Mouse (Mus musculus) erythroblast, embryonic 14.5 days (primary cell): ENCODE measurements around the gene Gm5737. TPM values are rescaled to one million over a fixed set of nuclear protein-coding genes. Genes with fewer than 3 reads are reported as not detected.
A peak's percentile ranks its signal among the peaks of the same experiment; 100 is the strongest.

Experiments used
- H3K27me3 ChIP-seq: 2 replicates; pipeline ENCODE4 v1.6.1; 2012; ENCODE audit warnings: inconsistent platforms; ENCODE audit not compliant: control insufficient read depth
- H3K36me3 ChIP-seq: 2 replicates; pipeline ENCODE4 v1.6.1; 2012; ENCODE audit warnings: mild to moderate bottlenecking, inconsistent platforms; ENCODE audit not compliant: control insufficient read depth
- H3K4me1 ChIP-seq: 2 replicates; pipeline ENCODE4 v1.6.1; 2012; ENCODE audit warnings: inconsistent platforms; ENCODE audit not compliant: control insufficient read depth
- H3K4me3 ChIP-seq: replicated peaks from 2 replicates; pipeline ENCODE3; 2012; ENCODE audit warnings: moderate library complexity, mild to moderate bottlenecking, inconsistent platforms
- H3K9me3 ChIP-seq: 2 replicates; pipeline ENCODE4 v1.6.1; 2012; ENCODE audit warnings: low read length, inconsistent platforms, mixed read lengths; ENCODE audit not compliant: control insufficient read depth
- GATA1 ChIP-seq: IDR thresholded peaks from 2 replicates; pipeline ENCODE4 v1.6.1; 2012; ENCODE audit warnings: low read length, inconsistent platforms, mixed read lengths
- TAL1 ChIP-seq: IDR thresholded peaks from 3 replicates; pipeline ENCODE4 v1.6.1; 2012; ENCODE audit warnings: low read length, inconsistent platforms, mixed read lengths
- polyA plus RNA-seq: library from polyadenylated mRNA; stranded (reverse); fragments of >175 nt; gene quantifications from 2 replicates; pipeline ENCODE4 v1.2.3, GENCODE M21; 2012

Gene Gm5737
- polyA plus RNA-seq, 1 experiment: not detected

- Histone ChIP-seq H3K27me3 (peaks cover 8% of the 10 kb centered on the region), H3K9me3 (no peaks in the 10 kb centered on the region), H3K4me1 (no peaks in the 10 kb centered on the region), H3K4me3 (no peak overlapping the region), H3K36me3 (no peaks in the 10 kb centered on the region)
- no peak for TF ChIP-seq TAL1
- TF ChIP-seq GATA1: no peak
These were observed 11.1 kb downstream of the Gm5737 start for GRCm38 (mm10) chr7:120823248-120823647.

- peaks cover under 1% of the 10 kb centered on the region; the same call in 1 of the 2 replicates for H3K4me1 ChIP-seq
- no peaks in the 10 kb centered on the region for H3K36me3 ChIP-seq
- no peaks in the 10 kb centered on the region for H3K9me3 ChIP-seq
- no peak overlapping the region for H3K4me3 ChIP-seq
- TF ChIP-seq TAL1 (no peak), GATA1 (no peak)
- H3K27me3 ChIP-seq: peaks cover 26% of the 10 kb centered on the region
These were observed 12.9 kb downstream of the Gm5737 start for GRCm38 (mm10) chr7:120825097-120825496.

- no peak for TF ChIP-seq GATA1
- TF ChIP-seq TAL1: no peak
- H3K4me3 ChIP-seq: no peak overlapping the region
- H3K9me3 ChIP-seq: no peaks in the 10 kb centered on the region; the same call in 1 of the 2 replicates
- H3K4me1 ChIP-seq: peaks cover 13% of the 10 kb centered on the region
- H3K27me3 ChIP-seq: peaks cover 39% of the 10 kb centered on the region
- H3K36me3 ChIP-seq: no peaks in the 10 kb centered on the region
These were observed 14.2 kb downstream of the Gm5737 start for GRCm38 (mm10) chr7:120826408-120826807.

DNA sequence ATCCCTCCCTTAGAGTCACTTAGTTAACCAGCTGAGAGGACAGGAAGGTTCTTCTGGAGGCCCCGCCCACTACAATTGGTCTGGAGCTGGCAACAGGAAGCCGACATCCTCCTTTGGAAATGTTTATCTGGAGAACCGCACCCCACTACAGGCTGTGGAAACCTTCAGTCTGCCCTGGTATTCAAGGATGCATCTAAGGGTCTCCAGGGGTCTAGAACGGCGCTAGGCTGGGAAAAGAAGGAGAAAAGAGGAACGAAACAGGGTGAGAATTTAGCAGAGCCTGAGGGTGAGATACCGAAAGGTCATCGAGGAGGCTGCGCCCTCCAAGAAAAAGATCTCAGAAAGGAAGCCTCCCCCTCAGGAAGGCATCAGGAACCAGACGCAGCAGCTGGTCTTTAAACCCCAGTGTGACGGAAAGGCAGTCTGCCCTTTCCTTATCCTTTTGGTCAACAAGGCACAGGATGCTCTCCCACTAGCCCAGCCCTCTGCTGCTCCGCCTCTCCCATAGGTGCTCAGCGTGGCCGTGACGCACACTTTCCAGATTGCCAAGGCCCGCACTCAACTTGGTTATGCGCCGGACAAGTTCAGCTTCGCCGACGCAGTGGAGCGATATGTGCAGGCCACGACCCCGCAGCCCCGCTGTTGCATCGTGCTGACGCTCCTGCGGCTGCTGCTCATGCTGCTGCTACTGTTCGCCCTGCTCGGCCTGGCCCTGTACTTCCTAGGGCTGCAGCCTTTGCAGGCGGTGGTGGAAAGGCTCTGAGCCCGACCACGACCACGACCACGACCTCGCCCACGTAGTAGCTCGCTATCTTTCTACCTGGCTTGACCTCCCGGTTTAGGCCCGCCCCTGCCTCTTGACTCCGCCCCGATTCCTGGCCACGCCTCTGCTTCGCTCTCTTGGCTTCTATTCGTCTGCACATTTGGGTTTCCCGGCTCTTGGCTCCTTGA, 18.5 kb downstream of the Gm5737 start:
- Histone ChIP-seq H3K4me3 (peak overlapping the region; percentile 75), H3K36me3 (no peaks in the 10 kb centered on the region), H3K27me3 (peaks cover 48% of the 10 kb centered on the region), H3K4me1 (peaks cover 40% of the 10 kb centered on the region), H3K9me3 (no peaks in the 10 kb centered on the region; the same call in 1 of the 2 replicates)
- TF ChIP-seq TAL1: no peak
- no peak for TF ChIP-seq GATA1

DNA sequence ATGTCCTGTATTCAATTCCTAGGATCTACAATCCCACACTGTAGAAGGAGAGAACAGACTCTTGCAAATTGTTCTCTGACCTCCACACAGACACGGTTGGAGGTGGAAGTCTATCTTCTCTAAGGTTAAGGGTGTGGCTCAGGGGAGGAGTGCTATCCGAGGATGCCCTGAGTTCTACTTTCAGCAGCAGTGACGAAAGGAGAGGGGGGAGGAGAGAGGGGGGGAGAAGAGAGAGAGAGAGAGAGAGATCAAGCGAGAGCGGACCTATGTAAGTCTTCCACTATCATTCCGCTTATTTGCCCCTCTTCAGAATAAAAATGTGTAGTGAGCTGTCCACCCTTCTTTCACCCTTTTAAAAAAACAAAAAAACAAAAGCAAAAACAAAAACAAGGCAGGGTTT, 22.3 kb downstream of the Gm5737 start:
- Histone ChIP-seq H3K9me3 (no peaks in the 10 kb centered on the region; the same call in 1 of the 2 replicates), H3K4me1 (peaks cover 64% of the 10 kb centered on the region), H3K4me3 (peak overlapping the region; percentile 66), H3K36me3 (peaks cover 2% of the 10 kb centered on the region; the same call in 1 of the 2 replicates), H3K27me3 (peaks cover 29% of the 10 kb centered on the region)
- TF ChIP-seq GATA1 (no peak), TAL1 (no peak)

- H3K4me1 ChIP-seq: peaks cover 65% of the 10 kb centered on the region
These were observed 22.8 kb downstream of the Gm5737 start for GRCm38 (mm10) chr7:120834863-120835372.

DNA sequence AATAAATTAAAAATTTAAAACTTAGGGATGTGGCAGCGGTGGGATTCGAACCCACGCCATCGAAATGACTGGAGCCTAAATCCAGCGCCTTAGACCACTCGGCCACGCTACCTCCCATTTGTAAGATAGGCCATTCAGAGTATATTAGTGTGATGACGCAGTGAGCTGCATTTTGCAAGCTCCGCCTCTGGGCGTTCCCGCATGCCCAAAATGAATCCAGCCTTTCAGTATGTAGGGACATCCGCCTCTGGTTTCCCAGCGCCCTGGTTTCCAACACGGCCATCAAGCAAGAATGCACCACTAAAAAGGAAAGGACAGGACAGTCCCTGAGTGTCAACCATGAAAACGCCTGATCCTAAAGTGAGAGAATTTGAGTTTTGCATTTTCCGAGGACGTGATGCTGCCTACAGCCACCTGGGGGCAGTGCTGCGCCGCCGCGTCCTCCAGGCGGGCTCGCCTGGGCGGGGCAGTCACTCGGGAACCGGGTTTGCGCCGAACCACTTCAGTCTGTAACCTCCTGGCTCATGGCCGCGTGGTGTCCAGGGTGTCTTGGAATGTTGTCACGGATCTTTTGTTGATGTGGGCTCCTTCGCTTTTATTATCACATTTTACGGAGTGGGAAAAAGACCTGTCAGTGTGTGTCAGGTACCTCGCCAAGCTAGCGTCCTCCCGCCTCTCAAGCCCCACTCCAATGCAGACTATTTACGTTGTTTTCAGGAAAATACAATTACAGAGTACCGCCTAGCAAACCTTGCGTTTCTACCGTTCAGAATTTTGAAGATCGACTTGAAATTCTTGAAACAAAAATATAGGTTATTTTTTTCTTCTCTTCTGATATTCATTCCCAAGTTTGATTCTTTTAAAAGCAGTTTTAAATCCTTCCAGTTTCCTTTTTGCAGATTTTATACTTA, 23.5 kb downstream of the Gm5737 start:
- TF ChIP-seq GATA1 (no peak), TAL1 (no peak)
- H3K4me3 ChIP-seq: peak overlapping the region; percentile 66
- peaks cover 65% of the 10 kb centered on the region for H3K4me1 ChIP-seq
- H3K27me3 ChIP-seq: peaks cover 16% of the 10 kb centered on the region
- H3K9me3 ChIP-seq: no peaks in the 10 kb centered on the region; the same call in 1 of the 2 replicates
- H3K36me3 ChIP-seq: peaks cover 2% of the 10 kb centered on the region; the same call in 1 of the 2 replicates

More at GRCm38 (mm10) chr7:120834863-120835372, 22.8 kb downstream of the Gm5737 start:
- TF ChIP-seq GATA1 (no peak), TAL1 (no peak)
- Histone ChIP-seq H3K9me3 (no peaks in the 10 kb centered on the region; the same call in 1 of the 2 replicates), H3K36me3 (peaks cover 2% of the 10 kb centered on the region; the same call in 1 of the 2 replicates), H3K27me3 (peaks cover 24% of the 10 kb centered on the region), H3K4me3 (peak overlapping the region; percentile 66)

- peak overlapping the region; percentile 66 for H3K4me3 ChIP-seq
- H3K36me3 ChIP-seq: peaks cover 6% of the 10 kb centered on the region
- TF ChIP-seq GATA1: no peak
- TF ChIP-seq TAL1: no peak
- peaks cover 65% of the 10 kb centered on the region for H3K4me1 ChIP-seq
- peaks cover 10% of the 10 kb centered on the region for H3K27me3 ChIP-seq
- H3K9me3 ChIP-seq: no peaks in the 10 kb centered on the region
These were observed 24.2 kb downstream of the Gm5737 start for GRCm38 (mm10) chr7:120836361-120836760.
